In the genomic region with DNA sequence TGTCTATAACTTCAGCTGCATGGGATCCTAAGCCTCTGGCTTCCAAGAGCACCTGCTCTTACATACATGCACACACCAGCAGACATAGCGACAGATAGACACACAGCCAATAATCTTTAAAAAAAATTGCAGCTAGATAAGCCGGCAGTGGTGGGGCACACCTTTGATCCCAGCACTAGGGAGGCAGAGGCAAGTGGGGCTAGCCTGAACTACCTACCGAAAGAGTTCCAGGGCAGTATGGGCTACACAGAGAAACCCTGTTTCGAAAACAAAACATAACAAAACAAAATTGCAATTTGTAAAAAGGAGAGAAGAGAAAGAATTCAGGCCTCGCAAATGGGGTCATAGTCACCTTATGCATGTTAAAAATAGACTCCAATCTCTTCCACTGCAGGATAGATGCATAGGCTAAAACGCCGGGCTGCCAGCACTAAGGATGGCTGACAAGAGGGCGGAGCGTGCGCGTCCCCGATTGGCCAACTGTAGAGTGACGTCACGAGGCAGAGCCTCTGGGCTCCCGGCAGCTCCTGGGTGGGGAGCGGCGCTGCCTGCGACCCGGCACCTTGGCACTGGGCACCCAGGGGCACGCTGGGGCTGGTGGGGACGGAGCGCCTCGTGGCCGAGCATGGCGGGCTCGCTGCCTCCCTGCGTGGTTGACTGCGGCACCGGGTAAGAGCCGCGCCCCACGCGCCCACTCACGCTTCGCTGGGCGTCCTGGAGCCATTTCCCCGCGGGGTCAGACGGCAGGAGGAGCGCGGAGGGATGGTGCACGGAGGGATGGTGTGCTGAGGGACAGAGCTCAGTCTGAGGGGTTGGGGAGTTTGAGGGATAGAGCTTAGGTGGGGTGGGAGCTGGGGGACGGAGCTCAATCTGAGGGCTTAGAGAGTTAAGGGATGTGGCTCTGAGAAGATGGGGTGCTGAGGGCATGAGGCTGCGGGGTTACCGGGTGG, we compare ENCODE assay signal across 8 mouse cellular contexts. TPM values are rescaled to one million over a fixed set of nuclear protein-coding genes. Genes with fewer than 3 reads are reported as not detected.
DNase-seq lines count a peak whose midpoint lies in the region; ATAC-seq lines count a peak whose summit lies in the region.

Gene Actr3b (plus strand): TSS at position 538 of the 950 bp plus-strand sequence.

- WGBS in intestine, embryonic 15.5 days: 2% methylated on average over 45 of the region's 45 CpGs

- DNase-seq in adrenal gland, adult 2 months: peak; percentile 93
- peak; percentile 92 for DNase-seq in embryo, embryonic 11 days
- peak; percentile 72 to 82 for DNase-seq in gastrocnemius, postnatal 36 days
- DNase-seq in left cerebral cortex, postnatal 14 days (ENCODE audit: low spot score in 2 of 2): peak; percentile 93 to 94
- DNase-seq in right cerebral cortex, postnatal 14 days: peak; percentile 89
- DNase-seq in urinary bladder, postnatal 25 days (ENCODE audit: low spot score): peak; percentile 76

- 0 out of 2 replicates have a peak, but pooled peaks cover 3% of the 10 kb centered on the region for H3K27me3 ChIP-seq in intestine, embryonic 15.5 days (replicated peaks)

- H3K9ac ChIP-seq in intestine, embryonic 15.5 days: peak within 1 kb of the TSS; percentile 58

- H3K27ac ChIP-seq in intestine, embryonic 15.5 days: no peak within 1 kb of the TSS

- peaks cover 3% of the 10 kb centered on the region; the same call in 1 of the 2 replicates for H3K4me1 ChIP-seq in intestine, embryonic 15.5 days (replicated peaks)

- peak within 1 kb of the TSS; percentile 96 for H3K4me2 ChIP-seq in intestine, embryonic 15.5 days (replicated peaks)

- peak within 1 kb of the TSS; percentile 77 for H3K4me3 ChIP-seq in intestine, embryonic 15.5 days (replicated peaks)

- ATAC-seq in intestine, embryonic 15.5 days: peak; percentile 99
- peak; percentile 98 for ATAC-seq in megakaryocyte-erythroid progenitor cell, adult 5-6 weeks (replicated peaks; ENCODE audit: low FRiP score, low TSS enrichment, poor library complexity, severe bottlenecking)

- intact Hi-C loops in gastrocnemius, postnatal 36 days (cut with DNase I): no loop called here
- intact Hi-C loops in left cerebral cortex, postnatal 14 days (cut with DNase I): loop anchor here (2.0 to 5.0 kb wide), 3 partner anchors 15 to 73 kb away; no protein-coding TSS in a partner anchor

- no peaks in the 10 kb centered on the region for H3K36me3 ChIP-seq in intestine, embryonic 15.5 days

- H3K9me3 ChIP-seq in intestine, embryonic 15.5 days: no peaks in the 10 kb centered on the region

RNA-seq across cellular contexts. Expression of gene Actr3b, which starts in this region (rescaled TPM):
- total RNA-seq in adrenal gland, adult 2 months (2021): 1 to 10 TPM; 6.2 to 9.3 TPM
- 1.7 and 1.8 TPM in 2 replicates for polyA plus RNA-seq in adrenal gland, adult 2 months (2012; rRNA removed)
- total RNA-seq in gastrocnemius, postnatal 36 days (2021): 1 to 10 TPM; 1.7 to 6.6 TPM
- 2.7 and 3.1 TPM in 2 replicates for polyA plus RNA-seq in intestine, embryonic 15.5 days (2015; fragmentation: Nextera tagmentation; extraction: Ambion mirVana)
- total RNA-seq in left cerebral cortex, postnatal 14 days (2021): 100 to 1,000 TPM; 191 to 211 TPM
- 0.44 and 1.7 TPM in 2 replicates for total RNA-seq in megakaryocyte-erythroid progenitor cell, adult 5-6 weeks (2014; fragmentation: Nextera tagmentation)
- 0.19 and 0.27 TPM in 2 replicates for total RNA-seq in megakaryocyte-erythroid progenitor cell, adult 5-6 weeks (2017)

Comparison
In these comparisons a context has a peak if more than half of its experiments do, and no peak if none do; other contexts are left out.
1. RNA of gene Actr3b (total RNA-seq): 191 to 211 TPM in left cerebral cortex, postnatal 14 days; 6.2 to 9.3 TPM in adrenal gland, adult 2 months, 1.7 to 6.6 TPM in gastrocnemius, postnatal 36 days and 0.19 to 1.7 TPM in megakaryocyte-erythroid progenitor cell, adult 5-6 weeks; every median in the first group is over 10 times any median in the second.
2. Peak in every context shown above with its lines, with median percentiles within 50 percentile points of each other: DNase-seq.